Mouse (Mus musculus) liver, postnatal 0 days (tissue): ENCODE measurements around the gene Tbpl1. TPM values are rescaled to one million over a fixed set of nuclear protein-coding genes. Genes with fewer than 3 reads are reported as not detected.

Experiments used
- ATAC-seq: fragments of 200-750 bp; cut with Nextera tagmentation; 2 replicates; pipeline ENCODE4 v1.8.0; 2017; ENCODE audit warnings: mild to moderate bottlenecking, moderate library complexity
- DNase-seq: peaks from one replicate; pipeline ENCODE4 v3.0.0-alpha.2; 2016
- H3K27ac ChIP-seq: fragments of 300-500 bp; sonication (generic); 2 replicates; pipeline ENCODE4 v1.5.1; 2014; ENCODE audit warnings: antibody characterized with exemption, moderate library complexity, mild to moderate bottlenecking, low read depth
- H3K27me3 ChIP-seq: fragments of 300-500 bp; sonication (generic); 2 replicates; pipeline ENCODE4 v1.6.1; 2014; ENCODE audit warnings: low read length, control low read depth, mixed read lengths; ENCODE audit not compliant: insufficient read depth
- H3K36me3 ChIP-seq: fragments of 300-500 bp; sonication (generic); replicated peaks from 2 replicates; pipeline ENCODE4 v1.6.1; 2014; ENCODE audit warnings: mild to moderate bottlenecking, control low read depth, low read length, moderate library complexity, mixed read lengths; ENCODE audit not compliant: insufficient read depth
- H3K4me1 ChIP-seq: fragments of 300-500 bp; sonication (generic); 2 replicates; pipeline ENCODE4 v1.6.1; 2014; ENCODE audit warnings: antibody characterized with exemption, mild to moderate bottlenecking, control low read depth; ENCODE audit not compliant: insufficient read depth
- H3K4me2 ChIP-seq: fragments of 300-500 bp; sonication (generic); 2 replicates; pipeline ENCODE4 v1.6.1; 2014; ENCODE audit warnings: low read depth, mild to moderate bottlenecking, low read length, moderate library complexity, mixed read lengths
- H3K4me3 ChIP-seq: fragments of 300-500 bp; sonication (generic); 2 replicates; pipeline ENCODE4 v1.5.1; 2014; ENCODE audit warnings: low read depth, low read length
- H3K9ac ChIP-seq: fragments of 300-500 bp; sonication (generic); replicated peaks from 2 replicates; pipeline ENCODE4 v1.6.1; 2014; ENCODE audit warnings: mild to moderate bottlenecking, moderate library complexity
- H3K9me3 ChIP-seq: fragments of 300-500 bp; sonication (generic); 2 replicates; pipeline ENCODE4 v1.6.1; 2016; ENCODE audit warnings: mild to moderate bottlenecking, control low read depth, low read length, mixed read lengths
- CTCF ChIP-seq: sonication (generic); IDR thresholded peaks from 2 replicates; pipeline ENCODE4 v1.5.1; 2016; ENCODE audit warnings: antibody characterized with exemption, low read depth
- EP300 ChIP-seq: IDR thresholded peaks from 2 replicates; pipeline ENCODE4 v1.6.1; 2016; ENCODE audit warnings: antibody characterized with exemption, low read depth, mild to moderate bottlenecking
- WGBS: fragments of 180-500 bp; shearing (Covaris S2); extraction: QIAGEN DNeasy Blood & Tissue Kit; methylation state at CpG from one replicate; pipeline ENCODE4 v1.1.7; 2014; ENCODE audit not compliant: insufficient replicate concordance; 5-methylcytosine and 5-hydroxymethylcytosine counted together
- microRNA-seq: library from miRNA; unstranded; fragments of <30 nt; microRNA quantifications from one replicate; pipeline ENCODE4, GENCODE M21; 2016
- polyA plus RNA-seq: library from polyadenylated mRNA; unstranded; fragments of >200 nt; fragmentation: Nextera tagmentation; extraction: Ambion mirVana; gene quantifications from 2 replicates; pipeline ENCODE4 v1.2.1, GENCODE M21; 2015

The Tbpl1 gene
- polyA plus RNA-seq, 1 experiment from 2014 or later = 19.4 TPM

- Histone ChIP-seq H3K27ac (no peak overlapping the region), H3K4me3 (no peak overlapping the region), H3K9me3 (no peaks in the 10 kb centered on the region), H3K4me2 (no peak overlapping the region), H3K27me3 (no peaks in the 10 kb centered on the region), H3K36me3 (no peaks in the 10 kb centered on the region), H3K4me1 (no peaks in the 10 kb centered on the region), H3K9ac (no peak overlapping the region)
- ATAC-seq (no peak), DNase-seq (no peak)
- WGBS = 78% methylated on average over 13 of the region's 13 CpGs
- TF ChIP-seq EP300 = no peak
- TF ChIP-seq CTCF = no peak
Observed at GRCm38 (mm10) chr10:22675848-22676630, 55.7 kb downstream of the Tbpl1 start.

- DNase-seq = no peak
- TF ChIP-seq EP300 (no peak), CTCF (no peak)
- Histone ChIP-seq H3K27me3 (no peaks in the 10 kb centered on the region), H3K36me3 (no peaks in the 10 kb centered on the region), H3K4me2 (no peak overlapping the region), H3K9ac (no peak overlapping the region), H3K4me1 (no peaks in the 10 kb centered on the region), H3K4me3 (no peak overlapping the region), H3K9me3 (no peaks in the 10 kb centered on the region), H3K27ac (no peak overlapping the region)
- 81% methylated on average over 8 of the region's 8 CpGs for WGBS
- no peak for ATAC-seq
Observed at GRCm38 (mm10) chr10:22674176-22674575, 57.6 kb downstream of the Tbpl1 start.

GRCm38 (mm10) chr10:22668509-22668908, 63.2 kb downstream of the Tbpl1 start:
- DNase-seq (no peak), ATAC-seq (no peak)
- no peaks in the 10 kb centered on the region for H3K9me3 ChIP-seq
- H3K9ac ChIP-seq = no peak overlapping the region
- H3K36me3 ChIP-seq = no peaks in the 10 kb centered on the region
- no peaks in the 10 kb centered on the region for H3K27me3 ChIP-seq
- 77% methylated on average over 13 of the region's 13 CpGs for WGBS
- H3K4me1 ChIP-seq = no peaks in the 10 kb centered on the region
- H3K4me3 ChIP-seq = no peak overlapping the region
- no peak overlapping the region for H3K4me2 ChIP-seq
- no peak overlapping the region for H3K27ac ChIP-seq
- no peak for TF ChIP-seq CTCF
- TF ChIP-seq EP300 = no peak

GRCm38 (mm10) chr10:22660286-22661000, 71.3 kb downstream of the Tbpl1 start:
- 78% methylated on average over 5 of the region's 5 CpGs for WGBS

GRCm38 (mm10) chr10:22659386-22659725, 72.4 kb downstream of the Tbpl1 start:
- no peak overlapping the region for H3K4me2 ChIP-seq
- H3K27ac ChIP-seq = no peak overlapping the region
- no peak for DNase-seq
- H3K36me3 ChIP-seq = no peaks in the 10 kb centered on the region
- no peaks in the 10 kb centered on the region for H3K27me3 ChIP-seq
- 86% methylated on average over 10 of the region's 10 CpGs for WGBS
- no peak for TF ChIP-seq CTCF
- no peak for TF ChIP-seq EP300
- no peaks in the 10 kb centered on the region for H3K9me3 ChIP-seq
- no peak overlapping the region for H3K9ac ChIP-seq
- no peaks in the 10 kb centered on the region for H3K4me1 ChIP-seq
- no peak for ATAC-seq
- no peak overlapping the region for H3K4me3 ChIP-seq

More at GRCm38 (mm10) chr10:22660286-22661000, 71.3 kb downstream of the Tbpl1 start:
- no peak overlapping the region for H3K9ac ChIP-seq
- no peaks in the 10 kb centered on the region for H3K36me3 ChIP-seq
- no peaks in the 10 kb centered on the region for H3K4me1 ChIP-seq
- no peak overlapping the region for H3K4me3 ChIP-seq
- no peak for TF ChIP-seq CTCF
- no peaks in the 10 kb centered on the region for H3K27me3 ChIP-seq
- H3K27ac ChIP-seq = no peak overlapping the region
- DNase-seq (no peak), ATAC-seq (no peak)
- H3K9me3 ChIP-seq = no peaks in the 10 kb centered on the region
- no peak overlapping the region for H3K4me2 ChIP-seq

GRCm38 (mm10) chr10:22658534-22659385, 73.0 kb downstream of the Tbpl1 start:
- TF ChIP-seq EP300 = no peak
- no peak for TF ChIP-seq CTCF
- DNase-seq = no peak
- WGBS = 63% methylated on average over 23 of the region's 23 CpGs
- H3K9ac ChIP-seq = no peak overlapping the region
- no peaks in the 10 kb centered on the region for H3K36me3 ChIP-seq
- no peak overlapping the region for H3K27ac ChIP-seq
- H3K4me2 ChIP-seq = no peak overlapping the region
- H3K4me1 ChIP-seq = no peaks in the 10 kb centered on the region
- ATAC-seq = no peak
- H3K9me3 ChIP-seq = no peaks in the 10 kb centered on the region
- H3K4me3 ChIP-seq = no peak overlapping the region
- H3K27me3 ChIP-seq = no peaks in the 10 kb centered on the region

Small RNA genes lying within 50 kb of the gene (microRNA-seq; reads per million reads assigned to microRNA genes)
- not detected for gene Mir7663

Other genes with a start within 250 kb of the Tbpl1 start
- gene Slc2a12, start 86.9 kb downstream of the Tbpl1 start, polyA plus RNA-seq = 0.04 TPM in 1 of 2 replicates, not detected in the other
- 12.9 and 13.9 TPM in 2 replicates for gene Tcf21, start 88.2 kb upstream of the Tbpl1 start, polyA plus RNA-seq